Mouse (Mus musculus) cerebellum, adult (tissue): ENCODE measurements around the gene Stom.

Experiments used
- ATAC-seq: cut with Nextera tagmentation; 2 replicates; pipeline ENCODE4 v1.9.2; 2017; ENCODE audit warnings: mild to moderate bottlenecking, moderate library complexity, mixed read lengths; ENCODE audit not compliant: insufficient number of reproducible peaks, low FRiP score, low TSS enrichment

Gene Stom

GRCm38 (mm10) chr2:35336388-35337280, at the start of gene Stom:
Gene Stom, minus strand, starts transcription at chr2:35336976.
- peak; percentile 94 for ATAC-seq

GRCm38 (mm10) chr2:35385441-35385871, 48.7 kb upstream of the Stom start:
- peak; percentile 52; the same call in 1 of the 2 replicates for ATAC-seq

- ATAC-seq: no peak
These were observed 42.5 kb upstream of the Stom start for GRCm38 (mm10) chr2:35379306-35379705.

- ATAC-seq: no peak
These were observed 40.8 kb upstream of the Stom start for GRCm38 (mm10) chr2:35377600-35377999.

- ATAC-seq: no peak
These were observed 36.2 kb upstream of the Stom start for GRCm38 (mm10) chr2:35373003-35373402.

- no peak for ATAC-seq
These were observed 33.9 kb upstream of the Stom start for GRCm38 (mm10) chr2:35370686-35371085.

GRCm38 (mm10) chr2:35367629-35368028, 30.9 kb upstream of the Stom start, which contains the start of gene 4930568D16Rik:
Gene 4930568D16Rik, minus strand, starts transcription at chr2:35367729.
- ATAC-seq: no peak

- peak; percentile 70 for ATAC-seq
These were observed 12.4 kb upstream of the Stom start for GRCm38 (mm10) chr2:35349184-35349583.

- ATAC-seq: no peak
These were observed 9.2 kb upstream of the Stom start for GRCm38 (mm10) chr2:35345984-35346383.

- no peak for ATAC-seq
These were observed 5.8 kb upstream of the Stom start for GRCm38 (mm10) chr2:35342605-35343004.

GRCm38 (mm10) chr2:35338707-35339106, 1.9 kb upstream of the Stom start:
- no peak for ATAC-seq

GRCm38 (mm10) chr2:35338036-35338435, 1.3 kb upstream of the Stom start:
- no peak for ATAC-seq

- no peak for ATAC-seq
These were observed 643 bp upstream of the Stom start for GRCm38 (mm10) chr2:35337419-35337818.

GRCm38 (mm10) chr2:35335620-35336019, 1.2 kb downstream of the Stom start:
- no peak for ATAC-seq

- ATAC-seq: no peak
These were observed 3.1 kb downstream of the Stom start for GRCm38 (mm10) chr2:35333670-35334069.

GRCm38 (mm10) chr2:35331205-35331604, 5.6 kb downstream of the Stom start:
- no peak for ATAC-seq

GRCm38 (mm10) chr2:35329061-35329460, 7.7 kb downstream of the Stom start:
- ATAC-seq: no peak

GRCm38 (mm10) chr2:35328064-35328792, 8.5 kb downstream of the Stom start:
- ATAC-seq: peak; percentile 81

- ATAC-seq: no peak
These were observed 9.2 kb downstream of the Stom start for GRCm38 (mm10) chr2:35327583-35327982.

- ATAC-seq: no peak
These were observed 9.8 kb downstream of the Stom start for GRCm38 (mm10) chr2:35326931-35327330.

- no peak for ATAC-seq
These were observed 10.8 kb downstream of the Stom start for GRCm38 (mm10) chr2:35325930-35326329.
